Mouse (Mus musculus) layer of hippocampus, adult 9-10 months (tissue): ENCODE results near the gene Nfkb2.

Source experiments
- DNase-seq: peaks from one replicate; pipeline ENCODE4 v3.0.0; 2022; ENCODE audit warnings: low spot score

The Nfkb2 gene

GRCm38 (mm10) chr19:46308706-46309435 lies 4.8 kb downstream of the Nfkb2 start:
- DNase-seq = no peak

GRCm38 (mm10) chr19:46309651-46310305 lies 5.7 kb downstream of the Nfkb2 start:
- DNase-seq = no peak

- DNase-seq = no peak
Observed at GRCm38 (mm10) chr19:46310312-46310865, 6.3 kb downstream of the Nfkb2 start.

GRCm38 (mm10) chr19:46311341-46311740 lies 7.2 kb downstream of the Nfkb2 start:
- no peak for DNase-seq

GRCm38 (mm10) chr19:46312566-46312965 lies 8.4 kb downstream of the Nfkb2 start:
- no peak for DNase-seq

- no peak for DNase-seq
Observed at GRCm38 (mm10) chr19:46313116-46313515, 9.0 kb downstream of the Nfkb2 start.

GRCm38 (mm10) chr19:46313591-46313990 lies 9.5 kb downstream of the Nfkb2 start:
- no peak for DNase-seq

GRCm38 (mm10) chr19:46314151-46314601 lies 10.1 kb downstream of the Nfkb2 start:
- no peak for DNase-seq

- DNase-seq = no peak
Observed at GRCm38 (mm10) chr19:46314872-46315742, 11.0 kb downstream of the Nfkb2 start.

GRCm38 (mm10) chr19:46315752-46316610 lies 11.9 kb downstream of the Nfkb2 start:
- DNase-seq = no peak

GRCm38 (mm10) chr19:46316846-46317545 lies 12.9 kb downstream of the Nfkb2 start:
- DNase-seq = no peak

GRCm38 (mm10) chr19:46317546-46317885 lies 13.4 kb downstream of the Nfkb2 start:
- DNase-seq = no peak

GRCm38 (mm10) chr19:46318031-46318471 lies 13.9 kb downstream of the Nfkb2 start:
- DNase-seq = no peak

GRCm38 (mm10) chr19:46318586-46319378 lies 14.7 kb downstream of the Nfkb2 start:
- DNase-seq = no peak

- no peak for DNase-seq
Observed at GRCm38 (mm10) chr19:46320076-46320785, 16.1 kb downstream of the Nfkb2 start.

GRCm38 (mm10) chr19:46321101-46321943 lies 17.2 kb downstream of the Nfkb2 start:
- no peak for DNase-seq

- DNase-seq = no peak
Observed at GRCm38 (mm10) chr19:46322144-46322995, 18.2 kb downstream of the Nfkb2 start.
